Mouse (Mus musculus) neural tube, embryonic 14.5 days (tissue): ENCODE data around the gene Parvb. TPM values are rescaled to one million over a fixed set of nuclear protein-coding genes. Genes with fewer than 3 reads are reported as not detected.

ENCODE experiments used
- ATAC-seq: fragments of 200-750 bp; cut with Nextera tagmentation; 2 replicates; pipeline ENCODE4 v1.8.0; 2017; ENCODE audit warnings: low read depth, mild to moderate bottlenecking, moderate TSS enrichment, moderate library complexity
- H3K27ac ChIP-seq: fragments of 300-500 bp; sonication (generic); 2 replicates; pipeline ENCODE4 v1.5.1; 2014; ENCODE audit warnings: low read depth, mild to moderate bottlenecking, control low read depth, low read length, moderate library complexity, mixed read lengths
- H3K27me3 ChIP-seq: fragments of 300-500 bp; sonication (generic); 2 replicates; pipeline ENCODE4 v1.6.1; 2014; ENCODE audit warnings: low read length; ENCODE audit not compliant: control insufficient read depth, insufficient read depth
- H3K36me3 ChIP-seq: fragments of 300-500 bp; sonication (generic); 2 replicates; pipeline ENCODE4 v1.6.1; 2014; ENCODE audit warnings: low read length, mixed read lengths; ENCODE audit not compliant: control insufficient read depth, insufficient read depth
- H3K4me1 ChIP-seq: fragments of 300-500 bp; sonication (generic); 2 replicates; pipeline ENCODE4 v1.6.1; 2014; ENCODE audit warnings: low read length; ENCODE audit not compliant: control insufficient read depth, insufficient read depth
- H3K4me2 ChIP-seq: fragments of 300-500 bp; sonication (generic); 2 replicates; pipeline ENCODE4 v1.6.1; 2014; ENCODE audit warnings: mild to moderate bottlenecking, low read depth, low read length, control low read depth
- H3K4me3 ChIP-seq: fragments of 300-500 bp; sonication (generic); 2 replicates; pipeline ENCODE4 v1.5.1; 2014; ENCODE audit warnings: low read depth, low read length, control low read depth, mixed read lengths
- H3K9ac ChIP-seq: fragments of 300-500 bp; sonication (generic); replicated peaks from 2 replicates; pipeline ENCODE4 v1.6.1; 2014; ENCODE audit warnings: low read depth, mild to moderate bottlenecking, control low read depth, low read length, mixed read lengths
- H3K9me3 ChIP-seq: fragments of 300-500 bp; sonication (generic); 2 replicates; pipeline ENCODE4 v1.6.1; 2016; ENCODE audit warnings: low read length; ENCODE audit not compliant: control insufficient read depth
- WGBS: fragments of 180-500 bp; shearing (Covaris S2); extraction: QIAGEN DNeasy Blood & Tissue Kit; methylation state at CpG from one replicate; pipeline ENCODE4 v1.1.7; 2014; 5-methylcytosine and 5-hydroxymethylcytosine counted together
- polyA plus RNA-seq: library from polyadenylated mRNA; unstranded; fragments of >200 nt; fragmentation: Nextera tagmentation; extraction: Ambion mirVana; gene quantifications from 2 replicates; pipeline ENCODE4 v1.2.1, GENCODE M21; 2014

Parvb gene
- polyA plus RNA-seq = 3.3 and 5.7 TPM in 2 replicates

DNA sequence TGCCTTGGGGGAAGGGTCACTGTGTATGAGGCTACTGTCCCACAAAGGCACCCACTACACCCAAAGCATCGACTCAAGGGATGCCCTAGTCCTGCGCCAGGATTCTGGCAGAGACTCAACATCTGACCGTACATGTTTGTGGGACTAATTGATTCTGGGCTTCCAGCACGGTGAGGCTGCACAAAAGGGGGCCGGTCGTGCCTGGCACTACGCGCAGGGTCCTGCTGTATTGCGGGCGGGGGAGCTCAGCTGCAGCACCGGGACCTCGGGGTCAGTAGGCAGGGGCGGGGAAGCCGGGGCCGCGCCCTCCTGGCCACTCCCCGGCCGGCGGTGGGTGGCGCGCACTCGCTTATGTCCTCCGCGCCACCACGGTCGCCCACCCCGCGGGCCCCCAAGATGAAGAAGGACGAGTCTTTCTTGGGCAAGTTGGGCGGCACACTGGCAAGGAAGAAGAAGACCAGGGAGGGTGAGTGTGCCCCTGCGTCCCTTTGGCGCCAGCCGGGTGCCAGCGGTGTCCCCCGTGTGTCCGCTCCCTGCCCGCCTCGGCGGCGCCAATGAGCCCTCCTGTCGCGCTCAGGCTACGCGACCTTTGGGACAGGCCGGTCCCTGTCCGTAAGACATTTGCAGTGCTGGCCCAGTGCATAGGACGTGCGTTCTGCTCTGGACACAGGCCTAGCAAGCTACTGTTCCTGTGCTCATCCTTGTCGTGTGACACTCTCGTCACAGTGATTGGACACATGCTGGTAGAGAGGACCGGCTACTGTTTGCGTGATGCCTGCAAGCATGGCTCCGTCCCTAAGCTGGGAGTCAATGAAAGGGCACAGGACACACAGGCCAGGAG, at the start of gene Parvb:
Gene Parvb (plus strand): TSS at position 323 of the 841 bp plus-strand sequence.
- peak within 1 kb of the TSS; percentile 31 for H3K4me3 ChIP-seq
- no peaks in the 10 kb centered on the region for H3K9me3 ChIP-seq
- WGBS = under 1% methylated on average over 53 of the region's 53 CpGs
- H3K4me1 ChIP-seq = peaks cover 25% of the 10 kb centered on the region
- H3K27ac ChIP-seq = peak within 1 kb of the TSS; percentile 57
- H3K27me3 ChIP-seq = no peaks in the 10 kb centered on the region
- H3K36me3 ChIP-seq = no peaks in the 10 kb centered on the region
- peak within 1 kb of the TSS; percentile 83 for H3K4me2 ChIP-seq
- H3K9ac ChIP-seq = peak within 1 kb of the TSS; percentile 55
- peak; percentile 64 for ATAC-seq

DNA sequence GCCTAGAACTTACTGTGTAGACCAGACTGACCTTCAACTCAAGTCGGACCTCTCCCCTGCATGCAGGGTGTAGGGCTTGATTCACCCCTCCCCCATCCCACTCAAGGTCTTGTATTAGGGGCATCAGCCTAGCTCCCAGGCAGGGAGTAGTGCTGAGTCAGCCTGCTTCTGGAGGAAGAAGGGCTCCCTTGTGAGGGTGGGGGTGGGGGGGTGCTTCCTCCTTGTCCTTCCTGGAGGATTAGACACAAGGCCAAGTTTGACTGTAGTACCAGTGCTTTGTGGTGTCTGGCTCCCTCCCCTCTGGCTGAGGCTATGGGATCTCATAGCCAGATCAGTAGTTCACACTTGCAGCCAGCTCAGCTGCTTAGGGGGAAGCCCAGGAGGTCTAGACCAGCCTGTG, 47.9 kb upstream of the Parvb start:
- Histone ChIP-seq H3K36me3 (no peaks in the 10 kb centered on the region), H3K27ac (no peak overlapping the region), H3K4me2 (no peak overlapping the region), H3K4me1 (no peaks in the 10 kb centered on the region), H3K4me3 (no peak overlapping the region), H3K27me3 (no peaks in the 10 kb centered on the region), H3K9ac (no peak overlapping the region), H3K9me3 (no peaks in the 10 kb centered on the region)
- WGBS = 35% methylated on average over 1 of the region's 1 CpGs
- ATAC-seq = no peak

DNA sequence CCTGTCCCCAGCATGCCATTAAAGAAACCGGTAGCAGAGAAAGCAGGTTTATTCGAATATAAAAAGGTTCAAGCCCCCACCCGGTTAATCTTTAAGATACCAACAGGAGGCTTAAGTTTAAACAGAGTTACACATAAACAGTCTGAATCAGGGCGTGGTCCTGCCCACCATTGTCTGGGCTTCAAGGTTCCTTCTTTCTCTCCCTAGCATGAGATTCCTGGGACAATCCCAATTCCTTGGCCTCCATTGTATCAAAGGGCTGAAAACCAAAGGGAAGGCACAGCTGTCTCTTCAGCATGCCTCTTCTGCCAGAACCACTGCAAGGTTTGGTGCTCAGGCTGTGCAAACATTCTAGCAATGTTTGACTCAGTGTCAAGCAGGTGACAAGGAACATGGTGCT, 45.6 kb upstream of the Parvb start:
- H3K4me2 ChIP-seq = no peak overlapping the region
- H3K27me3 ChIP-seq = no peaks in the 10 kb centered on the region
- no peaks in the 10 kb centered on the region for H3K36me3 ChIP-seq
- no peak for ATAC-seq
- H3K27ac ChIP-seq = no peak overlapping the region
- no peaks in the 10 kb centered on the region for H3K4me1 ChIP-seq
- H3K9ac ChIP-seq = no peak overlapping the region
- 70% methylated on average over 4 of the region's 4 CpGs for WGBS
- no peak overlapping the region for H3K4me3 ChIP-seq
- no peaks in the 10 kb centered on the region for H3K9me3 ChIP-seq

GRCm38 (mm10) chr15:84188887-84189530, 42.8 kb upstream of the Parvb start:
- no peak overlapping the region for H3K27ac ChIP-seq
- H3K9ac ChIP-seq = no peak overlapping the region
- H3K4me1 ChIP-seq = 0 out of 2 replicates have a peak, but pooled peaks cover 4% of the 10 kb centered on the region
- H3K4me3 ChIP-seq = no peak overlapping the region
- no peaks in the 10 kb centered on the region for H3K36me3 ChIP-seq
- 68% methylated on average over 2 of the region's 2 CpGs for WGBS
- no peak overlapping the region for H3K4me2 ChIP-seq
- H3K27me3 ChIP-seq = no peaks in the 10 kb centered on the region
- no peaks in the 10 kb centered on the region for H3K9me3 ChIP-seq
- ATAC-seq = no peak

DNA sequence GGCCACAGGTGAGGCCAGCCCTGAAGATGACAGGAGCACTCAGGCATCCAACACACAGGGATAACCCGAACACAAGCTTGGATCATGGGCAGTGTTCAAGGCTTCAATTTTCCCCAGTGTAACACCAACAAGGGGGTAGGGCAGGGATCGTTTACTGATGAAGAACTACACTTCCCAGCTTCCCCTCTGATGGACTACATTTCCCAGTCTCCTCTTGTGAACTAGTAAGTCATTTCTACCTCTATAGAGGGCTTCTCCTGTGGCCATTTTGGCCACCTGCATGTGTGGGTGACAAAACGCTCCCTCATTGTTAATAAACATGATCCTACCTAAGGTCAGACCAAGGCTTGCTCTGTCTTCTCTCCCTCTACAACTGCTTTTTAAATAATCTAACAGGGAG, 42.0 kb upstream of the Parvb start:
- Histone ChIP-seq H3K9ac (no peak overlapping the region), H3K9me3 (no peaks in the 10 kb centered on the region), H3K27me3 (no peaks in the 10 kb centered on the region), H3K36me3 (no peaks in the 10 kb centered on the region), H3K27ac (no peak overlapping the region), H3K4me2 (no peak overlapping the region), H3K4me3 (no peak overlapping the region), H3K4me1 (0 out of 2 replicates have a peak, but pooled peaks cover 4% of the 10 kb centered on the region)
- 55% methylated on average over 3 of the region's 3 CpGs for WGBS
- no peak for ATAC-seq

GRCm38 (mm10) chr15:84191724-84192057, 40.2 kb upstream of the Parvb start:
- Histone ChIP-seq H3K4me1 (0 out of 2 replicates have a peak, but pooled peaks cover 4% of the 10 kb centered on the region), H3K27ac (peak overlapping the region; percentile 86), H3K4me3 (peak overlapping the region; percentile 94), H3K9me3 (no peaks in the 10 kb centered on the region), H3K4me2 (peak overlapping the region; percentile 73), H3K36me3 (peaks cover 8% of the 10 kb centered on the region), H3K9ac (peak overlapping the region; percentile 78), H3K27me3 (no peaks in the 10 kb centered on the region)
- WGBS = 5% methylated on average over 9 of the region's 9 CpGs
- no peak for ATAC-seq

- peaks cover 14% of the 10 kb centered on the region for H3K36me3 ChIP-seq
- WGBS = 4% methylated on average over 46 of the region's 48 CpGs
- peak; percentile 99 for ATAC-seq
- peak within 1 kb of the TSS; percentile 94 for H3K4me3 ChIP-seq
- H3K27me3 ChIP-seq = no peaks in the 10 kb centered on the region
- H3K4me2 ChIP-seq = peak within 1 kb of the TSS; percentile 73
- peak within 1 kb of the TSS; percentile 86 for H3K27ac ChIP-seq
- H3K4me1 ChIP-seq = 0 out of 2 replicates have a peak, but pooled peaks cover 4% of the 10 kb centered on the region
- H3K9ac ChIP-seq = peak within 1 kb of the TSS; percentile 78
- no peaks in the 10 kb centered on the region for H3K9me3 ChIP-seq
Measured at GRCm38 (mm10) chr15:84192058-84192791, 39.6 kb upstream of the Parvb start, which contains the start of gene Samm50. Gene Samm50, plus strand, starts transcription at chr15:84192241.

DNA sequence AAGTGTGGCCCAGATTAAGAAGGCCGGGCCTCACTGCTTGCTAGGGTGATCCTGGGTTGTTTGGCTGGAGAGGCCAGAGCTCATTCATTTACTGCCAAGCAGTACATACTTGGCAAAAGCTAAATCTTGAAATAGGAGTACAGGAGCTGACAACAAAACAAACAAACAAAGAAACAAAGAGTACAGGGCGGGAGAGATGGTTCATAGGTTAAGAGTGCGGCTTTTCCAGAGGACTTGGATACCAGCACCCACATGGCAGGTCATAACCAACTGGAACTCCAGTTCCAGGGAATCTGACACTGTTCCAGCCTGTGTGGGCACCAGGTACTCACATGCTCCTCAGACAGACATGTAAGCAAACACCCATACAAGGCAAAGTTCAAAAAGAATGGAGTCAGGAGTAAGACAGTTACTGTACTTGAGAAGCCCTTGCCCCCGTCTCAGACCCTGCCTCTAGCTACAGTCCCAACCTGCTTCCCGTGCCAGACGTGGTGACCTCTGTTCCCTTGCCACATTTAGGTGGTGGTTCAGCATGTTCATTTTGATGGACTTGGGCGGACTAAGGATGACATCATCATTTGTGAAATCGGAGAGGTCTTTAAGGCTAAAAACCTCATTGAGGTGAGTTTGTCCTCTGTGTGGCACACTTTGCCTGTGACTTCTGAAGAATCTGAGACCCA, 35.2 kb upstream of the Parvb start:
- Histone ChIP-seq H3K9ac (no peak overlapping the region), H3K4me1 (0 out of 2 replicates have a peak, but pooled peaks cover 4% of the 10 kb centered on the region), H3K27me3 (no peaks in the 10 kb centered on the region), H3K9me3 (no peaks in the 10 kb centered on the region), H3K4me2 (no peak overlapping the region), H3K27ac (no peak overlapping the region), H3K4me3 (no peak overlapping the region), H3K36me3 (peaks cover 54% of the 10 kb centered on the region)
- 93% methylated on average over 8 of the region's 8 CpGs for WGBS
- no peak for ATAC-seq
